Mouse (Mus musculus) layer of hippocampus, adult 9-11 months (tissue): ENCODE measurements around the gene Mrpl16.
A peak's percentile ranks its signal among the peaks of the same experiment; 100 is the strongest.

Source experiments
- DNase-seq: peaks from one replicate; pipeline ENCODE4 v3.0.0; 2022

Gene Mrpl16

DNA sequence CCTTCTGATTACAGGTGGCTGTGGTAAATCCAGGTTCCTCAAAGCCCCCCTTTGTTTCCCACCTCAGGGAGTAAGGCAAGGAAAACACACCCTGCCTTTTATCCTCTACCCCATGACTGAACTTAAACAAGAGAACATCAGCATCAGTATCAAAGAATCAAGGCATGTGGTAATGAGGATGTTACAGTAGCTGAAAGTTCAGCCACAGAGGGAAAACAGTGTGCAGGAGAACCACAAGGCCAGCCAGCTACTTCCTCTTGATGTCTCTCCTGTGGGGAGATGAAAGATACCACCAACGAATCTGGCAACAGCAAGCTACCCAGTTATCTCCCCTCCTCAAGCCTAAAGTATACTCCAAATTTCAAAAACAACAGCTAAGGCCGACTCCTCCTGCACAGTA, 37.1 kb downstream of the Mrpl16 start:
- DNase-seq: no peak

DNA sequence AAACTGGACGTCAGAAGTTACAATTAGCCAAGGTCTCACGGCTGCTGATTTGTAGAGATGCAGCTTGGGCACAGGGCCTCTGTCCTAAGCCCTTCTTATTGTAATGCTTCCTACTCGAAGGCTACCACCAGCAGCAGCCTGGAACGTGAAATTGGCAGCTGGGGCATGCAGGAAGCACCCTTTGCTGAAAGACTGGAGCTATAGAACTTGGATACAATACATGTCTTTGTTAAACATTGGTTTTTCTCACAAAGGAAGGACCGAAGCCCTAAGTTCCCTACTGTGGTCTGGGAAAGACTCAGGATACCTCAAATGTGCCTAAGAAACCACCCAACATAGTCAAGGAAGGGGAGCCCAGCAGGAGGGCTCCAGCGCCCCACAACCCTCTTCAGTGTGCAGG, 37.6 kb downstream of the Mrpl16 start:
- DNase-seq: no peak

DNA sequence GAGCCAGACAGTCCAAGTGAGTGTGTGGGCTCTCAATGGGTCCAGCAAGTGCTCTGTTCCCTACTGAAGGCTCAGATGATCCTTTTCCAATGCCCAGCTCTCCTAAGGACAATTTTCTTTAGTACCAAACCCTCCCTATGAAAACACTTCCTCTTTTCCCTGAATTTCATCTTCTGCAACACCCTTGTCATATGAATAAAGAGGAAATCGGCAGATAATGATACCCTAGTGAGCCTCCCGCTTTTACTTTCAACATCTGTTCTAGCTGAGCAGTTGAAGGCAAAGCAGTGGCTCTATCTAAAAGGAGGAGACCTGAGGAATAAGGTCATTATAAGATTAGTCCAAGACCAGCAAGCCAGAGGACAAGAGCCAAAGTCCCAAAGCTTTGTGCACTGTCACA, 38.3 kb downstream of the Mrpl16 start:
- DNase-seq: no peak

DNA sequence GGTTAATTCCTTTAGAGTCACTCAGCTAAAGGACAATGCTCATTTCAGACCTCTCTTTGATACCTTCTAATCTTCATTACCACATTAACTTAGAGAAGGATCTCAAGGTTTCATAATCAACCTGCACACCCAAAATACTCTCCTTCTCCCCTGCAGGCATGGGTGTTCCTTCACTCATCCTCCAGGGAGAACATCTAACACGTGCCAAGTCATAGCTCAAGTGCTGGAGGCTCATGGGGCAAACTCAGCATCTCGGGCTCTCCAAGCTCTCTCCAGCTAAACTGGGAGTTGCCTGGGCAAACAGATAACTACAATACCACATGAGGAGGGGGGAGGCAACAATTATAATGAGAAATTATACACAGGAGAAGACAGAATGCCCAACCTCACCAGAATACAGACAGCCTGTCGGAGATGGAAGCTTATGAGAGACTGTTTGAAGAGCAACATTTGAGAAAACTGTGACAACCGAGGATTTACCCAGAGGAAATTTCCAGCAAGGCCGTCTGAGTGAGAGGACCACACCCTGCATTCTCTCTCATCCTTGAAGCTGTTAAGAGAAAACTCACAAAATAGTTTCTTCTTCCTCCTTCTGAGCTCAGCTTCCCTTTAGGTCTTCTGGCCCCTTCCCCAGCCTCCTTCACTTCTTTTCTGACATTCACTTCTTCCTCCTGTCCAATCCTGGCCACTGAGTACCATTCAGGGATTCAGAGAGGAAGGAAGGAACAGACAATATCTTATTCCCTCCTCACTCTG, 40.0 kb downstream of the Mrpl16 start:
- no peak for DNase-seq

DNA sequence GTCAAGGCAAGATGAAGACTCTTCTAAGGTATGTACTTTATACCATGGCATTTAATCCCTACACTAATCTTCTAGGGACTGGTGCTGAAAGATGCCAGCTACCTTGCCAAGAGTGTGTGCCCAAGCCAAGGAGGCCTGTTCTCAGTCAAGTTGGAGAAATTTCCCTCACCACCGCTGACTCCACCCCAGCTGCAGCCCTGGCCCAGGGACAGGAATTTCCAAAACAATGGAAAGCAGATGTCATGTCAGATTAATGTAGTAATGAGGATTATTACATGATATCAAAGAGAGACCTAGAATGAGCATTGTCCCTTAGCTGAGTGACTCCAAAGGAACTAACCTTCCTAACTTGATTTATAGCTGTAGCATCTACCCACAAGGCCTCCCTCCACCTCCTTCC, 40.7 kb downstream of the Mrpl16 start:
- DNase-seq: no peak

DNA sequence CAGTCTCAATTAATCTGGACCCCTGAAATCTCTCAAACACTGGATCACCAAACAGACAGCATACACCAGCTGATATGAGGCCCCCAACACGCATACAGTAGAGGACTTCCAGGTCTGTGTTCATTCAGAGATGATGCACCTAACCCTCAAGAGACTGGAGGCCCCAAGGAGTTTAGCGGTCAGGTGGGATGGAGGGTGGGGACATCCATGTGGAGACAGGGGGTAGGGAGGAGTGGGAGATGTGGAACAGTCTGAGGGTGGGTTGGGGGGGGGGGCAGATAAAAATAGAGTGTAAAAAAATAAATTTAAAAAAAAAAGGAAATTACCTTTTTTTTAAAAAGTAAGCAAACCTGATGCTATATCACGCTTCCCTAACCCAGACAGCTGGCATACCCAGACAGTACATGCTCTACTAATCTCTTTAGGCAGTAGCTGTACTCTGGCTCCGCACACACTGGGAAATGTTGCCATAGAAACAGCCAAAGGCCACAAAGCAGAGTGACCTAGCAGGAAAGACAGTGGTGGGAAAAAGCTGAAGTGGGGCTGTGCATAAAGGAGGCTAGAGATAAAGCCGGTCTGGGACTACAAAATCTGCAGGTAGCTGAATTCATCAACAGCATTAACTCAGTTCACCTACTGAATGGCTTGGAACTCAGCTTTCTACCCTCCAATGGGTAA, 41.6 kb downstream of the Mrpl16 start:
- no peak for DNase-seq

DNA sequence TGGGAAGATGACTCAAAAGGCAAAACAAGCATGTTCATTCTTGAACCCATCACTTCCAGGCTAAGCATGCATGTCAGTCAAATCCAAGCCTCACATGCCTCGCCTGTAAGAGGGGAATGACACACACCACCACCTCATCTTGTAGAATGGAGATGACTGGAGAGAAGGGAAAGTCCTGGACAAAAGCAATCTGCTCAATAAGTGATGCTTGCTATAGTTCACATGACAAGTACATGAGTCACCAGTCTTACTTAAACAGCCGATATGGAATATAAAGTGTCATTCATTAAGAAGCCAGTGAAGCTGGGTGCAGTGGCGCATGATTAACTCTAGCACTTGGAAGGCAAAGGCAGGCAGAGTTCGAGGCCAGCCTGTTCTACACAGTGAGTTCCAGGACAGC, 42.9 kb downstream of the Mrpl16 start:
- no peak for DNase-seq

DNA sequence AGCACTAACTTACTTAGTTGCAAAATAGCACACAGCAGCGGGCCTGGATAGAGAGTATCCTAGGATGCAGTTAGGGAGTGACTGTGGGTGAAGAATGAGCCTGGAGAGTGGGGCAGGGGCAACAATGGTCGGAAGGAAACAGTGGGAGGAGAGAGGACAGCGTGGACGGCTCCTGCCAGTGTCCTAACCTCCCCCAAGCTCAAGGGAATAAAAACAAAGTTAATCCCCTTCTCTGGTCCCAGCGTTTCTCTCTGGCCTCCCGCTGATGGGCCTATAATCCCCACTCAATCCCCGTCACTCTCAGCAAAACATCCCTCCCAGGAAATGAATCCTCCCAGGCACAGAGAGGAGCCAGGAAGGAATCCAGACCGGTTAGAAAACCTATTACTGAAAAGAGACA, 43.5 kb downstream of the Mrpl16 start:
- DNase-seq: no peak

DNA sequence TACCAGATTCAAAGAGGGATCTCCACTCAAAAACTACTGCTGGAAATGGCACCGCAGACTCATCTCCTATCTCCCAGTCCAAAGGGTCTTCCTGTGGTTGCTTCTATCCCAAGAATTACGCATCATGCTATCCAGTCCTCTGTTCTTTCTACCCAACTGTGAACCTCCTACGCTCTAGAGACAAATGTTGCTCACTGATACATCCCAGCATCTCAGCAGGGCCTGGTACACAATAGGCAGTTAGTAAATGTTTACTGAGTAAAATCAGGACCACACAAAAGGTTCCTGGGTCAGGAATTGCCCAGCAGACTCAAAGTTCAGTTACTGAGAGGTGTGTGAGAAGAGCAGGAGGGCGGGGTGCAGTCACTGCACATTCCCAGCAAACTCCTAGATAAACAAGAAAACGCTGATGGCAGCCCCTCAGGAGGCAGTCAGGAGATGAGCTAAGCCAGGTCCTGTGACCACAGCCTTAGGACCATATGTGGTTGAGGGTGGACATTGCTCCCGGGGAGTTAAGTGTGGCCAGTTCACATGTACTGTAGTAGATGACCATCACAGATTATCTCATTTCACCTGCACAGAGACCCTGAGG, 44.6 kb downstream of the Mrpl16 start:
- DNase-seq: peak; percentile 39

DNA sequence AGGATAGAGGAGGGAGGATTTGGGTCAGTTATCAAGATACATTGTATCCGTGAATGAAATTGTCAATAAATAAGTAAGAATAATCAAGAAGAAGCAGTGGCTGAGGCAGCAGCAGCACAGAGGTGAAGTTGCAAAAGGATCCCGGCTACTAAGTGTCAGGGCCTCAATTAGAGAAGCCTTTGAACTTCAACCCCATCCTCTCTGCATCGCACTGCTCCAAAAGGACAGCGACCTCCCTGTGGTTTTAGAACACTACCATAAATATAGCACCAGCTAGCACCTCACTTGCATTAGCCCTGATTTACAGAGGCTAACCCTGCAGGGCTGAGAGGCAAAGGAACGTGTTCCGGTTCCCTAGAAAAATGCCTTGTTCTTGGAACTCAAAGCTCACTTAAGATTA, 46.5 kb downstream of the Mrpl16 start:
- no peak for DNase-seq

DNA sequence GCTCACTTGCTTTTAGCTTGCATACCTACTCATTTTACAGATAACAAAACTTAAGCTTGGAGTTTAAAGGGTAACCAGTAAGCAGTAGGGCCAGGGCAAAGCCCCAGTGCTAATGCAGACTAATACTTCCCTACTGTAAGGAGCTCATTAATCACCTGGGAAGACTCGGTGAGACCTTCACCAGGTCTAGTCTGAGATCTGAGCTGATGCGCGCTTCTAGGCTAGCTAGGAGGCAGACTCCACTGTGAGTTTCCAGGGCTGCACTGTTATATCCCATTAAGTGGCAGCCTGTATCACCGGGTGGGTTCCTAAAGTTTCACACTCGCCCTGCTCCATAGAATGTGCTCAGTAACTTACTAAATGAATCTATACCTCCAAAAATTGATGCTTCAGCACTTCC, 47.4 kb downstream of the Mrpl16 start:
- DNase-seq: no peak

DNA sequence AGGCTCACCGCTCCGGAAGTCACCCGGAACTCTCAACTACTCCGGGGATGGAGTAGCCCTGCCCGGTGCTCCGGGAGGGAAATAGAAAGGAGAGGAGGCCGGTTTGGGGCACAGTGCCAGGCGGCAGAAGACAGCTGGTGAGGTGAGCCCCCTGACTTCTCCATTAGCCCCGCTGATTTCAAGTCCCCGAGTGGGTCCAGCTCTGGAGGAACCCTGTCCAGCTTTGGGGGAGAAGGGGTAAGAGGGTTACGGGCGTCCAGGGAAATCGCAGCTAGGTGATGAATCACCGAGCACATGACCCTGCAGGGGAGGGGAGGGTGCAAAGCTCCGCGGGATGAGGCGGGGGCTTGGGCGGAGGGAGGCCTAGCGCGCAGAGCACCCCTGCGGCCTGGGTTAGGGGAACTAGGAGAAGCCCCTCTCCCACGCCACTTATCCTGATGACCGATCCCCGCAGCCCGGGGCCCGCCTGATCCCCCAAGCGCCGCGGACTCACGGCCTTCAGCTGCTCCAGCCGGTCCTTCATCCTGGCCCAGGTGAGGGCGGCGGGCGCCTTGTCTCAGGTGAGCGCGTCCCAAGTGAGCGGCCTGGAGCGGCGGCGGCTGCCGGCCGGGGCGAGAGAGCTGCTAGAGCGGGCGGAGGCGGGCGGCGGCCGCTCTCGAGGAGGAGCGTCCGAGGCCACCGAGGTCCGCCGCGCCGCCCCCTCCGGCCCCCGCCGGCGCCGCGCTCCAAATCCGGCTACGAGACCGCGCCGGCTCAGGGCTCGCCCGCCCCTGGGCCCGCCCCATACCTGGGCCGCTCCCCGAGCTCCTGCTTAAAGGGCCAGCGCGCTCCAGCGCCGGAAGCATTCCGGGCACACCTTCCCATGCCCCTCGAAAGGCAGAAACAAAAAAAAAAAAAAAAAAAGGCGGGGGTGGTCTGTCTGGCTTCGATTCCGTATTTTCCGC, 48.3 kb downstream of the Mrpl16 start:
- peak; percentile 23 for DNase-seq

DNA sequence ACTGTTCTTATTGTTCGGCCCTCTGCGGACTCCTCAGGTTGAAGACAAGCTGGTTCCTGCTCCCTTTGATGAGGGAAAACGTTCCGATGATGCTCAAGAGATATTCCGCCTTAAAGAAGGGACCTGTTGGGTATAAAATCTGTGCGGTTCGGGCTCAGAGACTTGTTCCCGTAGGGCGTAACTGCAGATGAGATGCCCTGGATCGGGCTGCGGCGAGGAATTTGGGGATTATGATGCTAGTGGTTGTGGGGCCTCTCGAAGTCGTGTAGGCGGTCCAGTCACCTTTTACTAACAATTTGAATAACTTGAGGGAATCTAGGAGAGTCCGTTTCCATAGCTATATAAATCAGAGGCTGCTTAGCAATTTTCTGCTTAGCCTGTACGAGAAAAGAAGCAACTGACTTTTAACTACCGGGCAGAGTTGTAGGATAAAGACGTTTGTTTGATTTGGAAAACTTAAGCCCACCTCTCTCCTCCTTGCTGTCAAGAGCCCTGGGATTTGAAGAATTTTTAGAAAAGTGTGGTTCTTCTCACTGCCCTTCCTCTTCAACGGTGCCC, 49.0 kb downstream of the Mrpl16 start, which contains the start of gene Stx3:
Gene Stx3 (minus strand): TSS at position 261 of the 558 bp plus-strand sequence.
- DNase-seq: no peak

DNA sequence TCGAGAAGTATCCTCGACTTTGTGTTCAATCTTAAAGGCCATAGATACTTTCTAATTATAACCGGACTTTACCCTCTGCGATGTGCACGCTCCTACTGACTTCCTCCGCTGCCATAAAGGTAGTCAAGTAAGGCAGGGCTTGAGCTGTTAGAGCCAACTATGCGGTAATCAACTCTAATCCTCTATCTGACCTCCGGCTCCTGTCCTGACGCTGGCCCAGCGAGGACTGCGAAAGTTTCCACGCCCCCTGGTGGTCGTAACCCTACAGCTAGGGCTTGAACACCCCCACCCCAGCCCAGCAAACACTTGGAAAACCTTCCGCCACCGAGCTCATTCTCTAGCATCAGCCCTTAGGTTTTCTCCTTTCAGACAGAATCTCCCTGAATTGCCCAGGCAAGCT, 49.6 kb downstream of the Mrpl16 start:
- DNase-seq: peak; percentile 51

DNA sequence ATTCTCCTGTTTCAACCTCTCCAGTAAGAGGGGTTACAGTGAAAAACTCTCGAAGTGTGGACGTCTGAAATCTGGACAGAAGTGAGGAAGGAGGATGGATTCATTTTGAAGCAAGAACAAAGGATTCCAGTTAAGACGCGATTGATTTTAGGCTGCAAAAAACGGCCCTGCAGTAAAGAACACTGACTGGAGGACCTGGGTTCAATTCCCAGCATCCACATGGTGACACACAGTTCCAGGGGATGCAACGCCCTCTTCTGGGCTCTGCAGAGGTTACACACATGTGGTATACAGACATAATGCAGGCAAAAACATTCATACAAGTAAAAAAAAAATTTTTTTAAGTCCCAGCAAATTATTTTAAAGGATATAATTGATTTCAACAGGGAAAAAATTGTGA, 50.0 kb downstream of the Mrpl16 start:
- no peak for DNase-seq

DNA sequence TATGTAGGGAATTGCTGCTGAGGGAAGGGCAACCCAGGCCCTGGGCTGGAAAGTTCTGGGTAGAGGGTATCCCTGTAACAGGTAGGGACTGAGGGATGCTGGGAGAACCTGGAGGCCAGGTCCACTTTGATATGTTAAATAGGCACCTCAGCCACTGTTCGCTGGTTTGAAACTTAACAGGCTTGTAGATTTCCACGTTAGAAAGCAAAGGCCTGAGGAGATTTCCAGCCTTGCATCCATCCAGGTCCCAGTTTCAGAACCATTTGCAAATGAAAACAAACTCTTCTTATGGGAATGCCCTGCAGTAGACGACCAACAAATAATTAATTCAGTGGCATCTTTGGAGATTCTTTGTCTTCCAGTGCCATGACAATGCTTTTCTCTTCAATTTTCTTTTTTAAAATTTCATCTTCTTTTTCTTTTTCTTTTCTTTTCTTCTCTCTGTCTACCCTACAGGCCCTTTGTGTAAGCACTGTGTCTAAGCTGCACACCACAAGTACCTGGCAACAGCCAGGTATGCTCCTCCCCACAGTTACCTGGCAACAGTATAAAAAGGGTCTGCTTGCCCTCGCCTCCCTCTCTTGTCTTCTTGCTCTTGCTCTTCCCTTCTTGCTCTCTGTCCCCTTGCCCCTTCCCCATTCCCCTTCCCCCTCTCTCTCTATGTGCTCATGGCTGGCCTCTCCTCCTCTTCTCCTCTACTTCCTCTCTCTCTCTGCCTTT, 53.3 kb downstream of the Mrpl16 start:
- no peak for DNase-seq
